Mouse (Mus musculus) intestine, embryonic 15.5 days (tissue): ENCODE measurements around the gene Vezt. TPM values are rescaled to one million over a fixed set of nuclear protein-coding genes. Genes with fewer than 3 reads are reported as not detected.

ENCODE experiments used
- ATAC-seq: fragments of 200-750 bp; cut with Nextera tagmentation; 2 replicates; pipeline ENCODE4 v1.8.0; 2017; ENCODE audit warnings: moderate TSS enrichment, moderate library complexity
- H3K27ac ChIP-seq: fragments of 300-500 bp; sonication (generic); 2 replicates; pipeline ENCODE4 v1.5.1; 2015; ENCODE audit warnings: mild to moderate bottlenecking, inconsistent platforms
- H3K27me3 ChIP-seq: fragments of 300-500 bp; sonication (generic); replicated peaks from 2 replicates; pipeline ENCODE4 v1.6.1; 2015; ENCODE audit warnings: inconsistent platforms
- H3K36me3 ChIP-seq: fragments of 300-500 bp; sonication (generic); 2 replicates; pipeline ENCODE4 v1.6.1; 2015; ENCODE audit warnings: inconsistent platforms
- H3K4me1 ChIP-seq: fragments of 300-500 bp; sonication (generic); replicated peaks from 2 replicates; pipeline ENCODE4 v1.6.1; 2015; ENCODE audit warnings: inconsistent platforms
- H3K4me2 ChIP-seq: fragments of 300-500 bp; sonication (generic); replicated peaks from 2 replicates; pipeline ENCODE4 v1.6.1; 2015; ENCODE audit warnings: mild to moderate bottlenecking, inconsistent platforms
- H3K4me3 ChIP-seq: fragments of 300-500 bp; sonication (generic); replicated peaks from 2 replicates; pipeline ENCODE4 v1.5.1; 2015; ENCODE audit warnings: inconsistent platforms
- H3K9ac ChIP-seq: fragments of 300-500 bp; sonication (generic); 2 replicates; pipeline ENCODE4 v1.6.1; 2015; ENCODE audit warnings: inconsistent platforms
- H3K9me3 ChIP-seq: fragments of 300-500 bp; sonication (generic); 2 replicates; pipeline ENCODE4 v1.6.1; 2016; ENCODE audit warnings: inconsistent platforms
- WGBS: fragments of 180-500 bp; shearing (Covaris S2); methylation state at CpG from one replicate; pipeline ENCODE4 v1.1.7; 2015; 5-methylcytosine and 5-hydroxymethylcytosine counted together
- polyA plus RNA-seq: library from polyadenylated mRNA; unstranded; fragments of >200 nt; fragmentation: Nextera tagmentation; extraction: Ambion mirVana; gene quantifications from 2 replicates; pipeline ENCODE4 v1.2.1, GENCODE M21; 2015

Gene Vezt
- polyA plus RNA-seq, 1 experiment from 2014 or later: 20.1 TPM

DNA sequence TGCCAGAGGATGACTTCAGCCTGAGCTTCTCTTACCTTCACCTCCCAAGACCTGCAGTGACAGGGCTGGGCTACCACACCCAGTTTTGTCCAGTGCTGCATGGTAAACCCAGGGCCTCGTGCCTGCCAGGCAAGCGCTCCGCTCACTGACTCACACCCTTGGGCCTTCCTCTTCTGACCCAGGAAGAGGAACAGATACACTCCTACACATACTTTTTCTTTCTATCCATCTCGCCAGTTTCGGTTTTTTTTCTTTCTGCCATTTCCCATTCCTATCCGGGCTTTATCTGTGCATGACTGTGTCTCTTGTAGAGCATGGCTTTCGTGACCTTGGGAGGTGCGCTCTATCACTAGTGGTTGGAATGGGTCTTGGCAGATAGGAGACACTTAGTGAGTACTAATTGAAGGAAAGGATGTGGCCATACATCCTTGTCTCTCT, 24.0 kb upstream of the Vezt start:
- H3K27ac ChIP-seq: no peak overlapping the region
- 81% methylated on average over 8 of the region's 8 CpGs for WGBS

DNA sequence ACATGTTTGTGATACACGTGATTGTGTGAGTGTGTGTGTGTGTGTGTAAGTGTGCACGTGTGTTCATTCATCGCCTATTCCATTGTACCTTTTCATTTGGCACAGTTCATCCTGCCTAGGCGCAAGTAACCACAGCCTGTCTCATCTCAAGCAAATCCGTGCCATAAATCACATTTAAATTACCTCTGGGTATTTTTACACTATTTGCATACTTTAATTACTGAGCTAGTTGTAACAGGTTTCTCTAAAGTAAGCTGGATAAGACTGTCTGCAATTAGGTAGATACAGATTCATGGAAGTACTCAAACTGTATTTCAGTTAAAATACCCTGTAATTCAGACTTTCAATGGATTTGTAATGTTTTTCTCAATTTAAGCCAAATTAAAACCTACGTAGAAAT, 20.9 kb upstream of the Vezt start:
- H3K36me3 ChIP-seq: no peaks in the 10 kb centered on the region
- H3K4me1 ChIP-seq: peaks cover 11% of the 10 kb centered on the region
- ATAC-seq: no peak
- no peak overlapping the region for H3K4me3 ChIP-seq
- H3K27me3 ChIP-seq: no peaks in the 10 kb centered on the region
- H3K27ac ChIP-seq: no peak overlapping the region
- no peaks in the 10 kb centered on the region for H3K9me3 ChIP-seq
- H3K4me2 ChIP-seq: no peak overlapping the region
- 84% methylated on average over 6 of the region's 6 CpGs for WGBS
- H3K9ac ChIP-seq: no peak overlapping the region

More for the DNA sequence above, 24.0 kb upstream of the Vezt start:
- ATAC-seq: peak; percentile 76
- H3K4me2 ChIP-seq: no peak overlapping the region
- no peak overlapping the region for H3K4me3 ChIP-seq
- H3K9me3 ChIP-seq: no peaks in the 10 kb centered on the region
- H3K27me3 ChIP-seq: no peaks in the 10 kb centered on the region
- H3K9ac ChIP-seq: no peak overlapping the region
- peaks cover 11% of the 10 kb centered on the region for H3K4me1 ChIP-seq
- no peaks in the 10 kb centered on the region for H3K36me3 ChIP-seq

DNA sequence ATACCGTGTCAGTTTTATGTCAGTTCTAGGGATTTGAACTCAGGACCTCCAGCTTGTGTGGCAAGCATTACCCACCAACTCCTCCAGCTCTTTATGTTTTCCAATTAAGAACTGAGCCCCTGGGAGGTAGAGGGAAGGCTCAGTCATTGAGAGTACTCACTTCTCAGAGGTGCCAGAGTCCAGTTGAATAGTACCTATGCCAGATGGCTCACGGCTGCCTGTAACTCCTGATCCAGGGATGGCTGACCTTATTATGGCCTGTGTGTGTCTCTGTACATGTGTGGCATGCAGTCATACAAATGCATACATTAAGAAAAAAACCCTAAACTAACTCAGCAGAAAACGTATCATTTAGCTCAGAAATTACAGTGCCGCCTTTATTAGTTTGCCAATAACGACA, 15.1 kb upstream of the Vezt start:
- ATAC-seq: no peak
- H3K4me2 ChIP-seq: no peak overlapping the region
- H3K9me3 ChIP-seq: no peaks in the 10 kb centered on the region
- H3K4me3 ChIP-seq: no peak overlapping the region
- no peaks in the 10 kb centered on the region for H3K27me3 ChIP-seq
- H3K9ac ChIP-seq: no peak overlapping the region
- no peaks in the 10 kb centered on the region for H3K36me3 ChIP-seq
- WGBS: 93% methylated on average over 5 of the region's 5 CpGs
- H3K4me1 ChIP-seq: peaks cover 14% of the 10 kb centered on the region; the same call in 1 of the 2 replicates
- no peak overlapping the region for H3K27ac ChIP-seq

DNA sequence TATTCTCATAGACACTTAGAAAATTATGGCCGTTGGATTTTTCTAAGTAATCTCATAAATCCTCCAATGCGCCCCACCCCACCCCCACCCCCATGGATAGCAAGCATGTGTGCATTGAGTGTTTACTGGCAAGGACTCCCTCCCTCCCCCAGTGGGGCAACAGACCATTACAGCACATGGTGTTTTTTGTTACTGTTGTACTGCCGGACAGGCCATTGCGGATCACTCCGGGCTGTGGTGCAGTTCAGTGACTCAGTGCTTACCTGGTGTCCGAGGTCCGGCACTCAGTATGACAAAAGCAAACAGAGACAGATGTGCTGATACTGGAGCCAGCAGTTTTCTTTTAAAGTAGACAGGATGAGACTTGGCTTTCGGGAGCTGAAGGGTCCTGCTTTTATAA, 13.5 kb upstream of the Vezt start:
- Histone ChIP-seq H3K9ac (no peak overlapping the region), H3K4me1 (peaks cover 14% of the 10 kb centered on the region; the same call in 1 of the 2 replicates), H3K9me3 (no peaks in the 10 kb centered on the region), H3K36me3 (0 out of 2 replicates have a peak, but pooled peaks cover 5% of the 10 kb centered on the region), H3K4me2 (no peak overlapping the region; the same call in 1 of the 2 replicates), H3K27ac (0 out of 2 replicates have a peak overlapping the region, but pooled peaks have one; percentile 11), H3K27me3 (no peaks in the 10 kb centered on the region), H3K4me3 (no peak overlapping the region)
- 37% methylated on average over 8 of the region's 8 CpGs for whole genome bisulfite sequencing
- peak; percentile 21 for ATAC-seq

DNA sequence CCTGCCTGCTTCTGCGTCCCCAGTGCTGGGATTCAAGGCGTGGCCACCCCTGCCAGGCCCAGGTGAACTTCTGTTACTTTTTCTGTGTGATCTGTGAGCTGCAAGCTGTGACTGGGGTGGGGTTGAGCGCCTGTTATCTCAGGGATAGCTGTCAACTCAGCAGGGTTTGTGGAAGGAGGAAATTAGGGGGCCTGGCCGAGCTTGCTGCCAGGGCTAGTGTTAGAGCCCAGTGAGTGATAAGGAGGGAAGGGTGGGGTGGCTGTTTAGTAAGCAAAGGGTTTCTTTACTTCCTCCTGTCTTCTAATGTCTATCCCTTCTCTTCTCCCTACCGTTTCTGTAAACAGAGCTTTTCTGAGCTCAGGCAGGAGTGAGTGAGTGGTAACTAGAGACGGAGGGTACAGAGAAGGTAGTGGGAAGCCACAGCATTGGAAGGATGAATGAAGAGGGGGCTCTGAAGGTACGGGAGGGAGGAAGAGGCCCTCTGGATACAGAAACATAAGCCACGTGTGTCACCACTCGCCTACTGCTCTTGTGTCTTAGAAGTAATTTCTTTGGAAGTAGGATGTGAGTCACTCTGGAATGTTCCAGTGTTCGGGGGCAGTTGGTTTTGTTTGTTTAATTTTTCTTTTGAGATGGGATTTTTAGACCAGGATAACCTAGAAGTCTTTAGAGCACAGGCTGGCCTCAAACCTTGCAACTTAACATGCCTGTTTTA, 12.4 kb upstream of the Vezt start:
- peak; percentile 96 for ATAC-seq
- H3K9me3 ChIP-seq: no peaks in the 10 kb centered on the region
- H3K4me1 ChIP-seq: peaks cover 14% of the 10 kb centered on the region; the same call in 1 of the 2 replicates
- WGBS: 29% methylated on average over 10 of the region's 10 CpGs
- no peak overlapping the region for H3K4me3 ChIP-seq
- no peak overlapping the region for H3K9ac ChIP-seq
- H3K36me3 ChIP-seq: 0 out of 2 replicates have a peak, but pooled peaks cover 5% of the 10 kb centered on the region
- H3K27ac ChIP-seq: peak overlapping the region; percentile 53; the same call in 1 of the 2 replicates
- no peak overlapping the region for H3K4me2 ChIP-seq
- H3K27me3 ChIP-seq: no peaks in the 10 kb centered on the region

DNA sequence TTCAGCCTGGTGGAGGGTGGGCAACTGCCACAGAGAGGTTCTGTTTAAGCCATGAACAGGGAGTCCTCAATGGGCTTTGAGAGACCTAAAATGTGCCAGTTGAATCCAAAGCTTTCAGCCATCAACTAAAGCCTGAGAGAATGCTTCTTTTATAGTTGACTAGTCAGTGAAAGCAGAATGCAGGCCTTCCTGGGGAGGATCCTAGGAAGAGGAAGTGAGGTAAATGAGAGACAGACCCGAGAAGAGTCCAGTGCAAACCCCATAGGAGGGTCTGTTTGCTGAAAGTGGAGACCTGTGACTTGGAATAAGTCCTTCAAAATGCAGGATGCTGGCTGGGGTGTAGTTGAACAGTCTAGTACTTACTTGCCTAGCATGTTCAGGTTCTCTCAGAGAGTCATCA, 11.4 kb upstream of the Vezt start:
- 83% methylated on average over 1 of the region's 1 CpGs for WGBS
- ATAC-seq: no peak
- H3K4me3 ChIP-seq: no peak overlapping the region
- no peaks in the 10 kb centered on the region for H3K27me3 ChIP-seq
- H3K27ac ChIP-seq: no peak overlapping the region
- 0 out of 2 replicates have a peak, but pooled peaks cover 5% of the 10 kb centered on the region for H3K36me3 ChIP-seq
- H3K4me1 ChIP-seq: peaks cover 14% of the 10 kb centered on the region; the same call in 1 of the 2 replicates
- H3K9me3 ChIP-seq: no peaks in the 10 kb centered on the region
- no peak overlapping the region for H3K4me2 ChIP-seq
- H3K9ac ChIP-seq: no peak overlapping the region

DNA sequence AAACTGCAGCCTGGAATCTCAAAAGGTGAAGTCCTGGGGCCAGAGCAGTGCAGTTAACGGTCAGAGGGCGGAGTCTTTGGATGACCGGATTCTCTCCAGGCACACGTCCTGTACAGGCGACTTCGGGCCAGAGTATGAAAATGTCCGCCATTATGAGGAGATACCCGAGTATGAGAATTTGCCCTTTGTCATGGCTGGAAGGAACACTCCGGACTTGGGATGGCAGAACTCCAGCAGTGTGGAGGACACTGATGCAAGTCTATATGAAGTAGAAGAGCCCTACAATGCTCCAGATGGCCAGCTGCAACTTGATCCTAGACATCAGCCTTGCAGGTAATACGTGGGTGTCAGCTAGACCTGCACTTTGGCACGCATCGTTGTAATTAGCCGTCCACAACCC, 9.7 kb upstream of the Vezt start:
- 93% methylated on average over 13 of the region's 13 CpGs for WGBS
- no peak for ATAC-seq
- no peak overlapping the region for H3K27ac ChIP-seq

DNA sequence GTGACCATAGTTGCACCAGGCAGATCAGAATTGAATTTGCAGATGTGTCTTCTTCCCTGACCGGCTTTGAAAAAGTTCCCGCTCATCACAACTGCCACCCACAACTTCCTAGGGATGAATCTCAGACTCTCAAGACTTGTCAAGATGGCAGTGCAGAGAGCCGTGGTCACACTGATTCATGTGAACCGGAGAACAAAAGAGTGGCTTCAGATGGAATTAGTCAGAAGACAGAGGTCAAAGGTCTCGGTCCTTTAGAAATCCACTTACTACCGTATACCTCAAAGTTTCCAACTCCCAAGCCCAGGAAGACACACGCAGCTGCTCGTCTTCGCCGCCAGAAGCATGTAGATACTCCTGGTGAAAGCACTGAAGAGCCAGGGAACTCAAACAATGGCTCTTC, 8.3 kb upstream of the Vezt start:
- Histone ChIP-seq H3K27me3 (no peaks in the 10 kb centered on the region), H3K4me3 (no peak overlapping the region), H3K36me3 (0 out of 2 replicates have a peak, but pooled peaks cover 5% of the 10 kb centered on the region), H3K9me3 (no peaks in the 10 kb centered on the region), H3K4me2 (no peak overlapping the region), H3K27ac (no peak overlapping the region), H3K4me1 (peaks cover 9% of the 10 kb centered on the region; the same call in 1 of the 2 replicates), H3K9ac (no peak overlapping the region)
- WGBS: 80% methylated on average over 10 of the region's 10 CpGs
- no peak for ATAC-seq

More for the DNA sequence above, 9.7 kb upstream of the Vezt start:
- H3K9ac ChIP-seq: no peak overlapping the region
- 0 out of 2 replicates have a peak, but pooled peaks cover 5% of the 10 kb centered on the region for H3K36me3 ChIP-seq
- H3K27me3 ChIP-seq: no peaks in the 10 kb centered on the region
- H3K4me3 ChIP-seq: no peak overlapping the region
- H3K9me3 ChIP-seq: no peaks in the 10 kb centered on the region
- peaks cover 14% of the 10 kb centered on the region; the same call in 1 of the 2 replicates for H3K4me1 ChIP-seq
- H3K4me2 ChIP-seq: no peak overlapping the region

DNA sequence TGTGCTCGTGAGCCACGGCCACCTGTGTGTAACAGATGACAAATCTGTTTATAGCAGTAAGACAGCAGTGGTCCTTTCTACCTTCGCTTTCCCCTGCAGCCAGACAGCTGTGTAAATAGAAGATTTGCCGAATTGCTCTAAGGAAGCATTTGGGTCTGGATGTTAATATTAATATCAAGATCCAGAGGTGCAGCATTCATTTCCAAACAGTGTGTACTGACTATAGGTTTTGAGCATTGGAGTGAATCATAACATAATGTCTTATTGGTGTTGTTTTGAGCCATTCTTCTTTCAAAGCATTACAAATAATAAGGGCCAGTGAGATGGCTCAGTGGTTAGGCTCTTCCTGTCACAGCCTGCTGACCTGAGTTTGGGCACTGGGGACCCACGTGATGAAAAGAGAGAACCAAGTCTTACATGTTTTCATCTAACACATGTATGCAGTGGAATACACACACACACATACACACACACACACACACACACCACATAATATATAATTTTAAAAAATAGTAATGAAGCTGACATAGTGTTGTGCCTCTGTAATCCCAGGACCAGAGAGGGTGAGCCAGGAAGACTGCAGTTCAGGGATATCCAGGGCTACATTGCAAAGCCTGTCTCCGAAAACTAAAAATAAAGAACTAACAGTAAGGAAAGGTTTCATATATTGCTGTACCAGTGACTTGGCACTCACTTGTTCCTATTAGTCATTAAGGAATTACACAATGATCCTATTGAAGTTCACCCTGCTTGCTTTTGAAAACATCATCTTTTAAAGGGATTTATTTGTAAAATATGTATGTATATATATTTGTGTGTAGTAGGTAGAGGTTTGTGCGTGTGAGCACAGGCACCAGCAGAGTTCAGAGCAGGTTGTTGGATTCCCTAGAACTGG, 3.0 kb upstream of the Vezt start:
- no peaks in the 10 kb centered on the region for H3K36me3 ChIP-seq
- H3K4me1 ChIP-seq: 0 out of 2 replicates have a peak, but pooled peaks cover 9% of the 10 kb centered on the region
- 55% methylated on average over 7 of the region's 7 CpGs for WGBS
- H3K27me3 ChIP-seq: no peaks in the 10 kb centered on the region
- 0 out of 2 replicates have a peak overlapping the region, but pooled peaks have one; percentile 22 for H3K4me2 ChIP-seq
- no peak overlapping the region for H3K9ac ChIP-seq
- H3K27ac ChIP-seq: no peak overlapping the region
- H3K4me3 ChIP-seq: no peak overlapping the region
- ATAC-seq: no peak
- no peaks in the 10 kb centered on the region for H3K9me3 ChIP-seq

DNA sequence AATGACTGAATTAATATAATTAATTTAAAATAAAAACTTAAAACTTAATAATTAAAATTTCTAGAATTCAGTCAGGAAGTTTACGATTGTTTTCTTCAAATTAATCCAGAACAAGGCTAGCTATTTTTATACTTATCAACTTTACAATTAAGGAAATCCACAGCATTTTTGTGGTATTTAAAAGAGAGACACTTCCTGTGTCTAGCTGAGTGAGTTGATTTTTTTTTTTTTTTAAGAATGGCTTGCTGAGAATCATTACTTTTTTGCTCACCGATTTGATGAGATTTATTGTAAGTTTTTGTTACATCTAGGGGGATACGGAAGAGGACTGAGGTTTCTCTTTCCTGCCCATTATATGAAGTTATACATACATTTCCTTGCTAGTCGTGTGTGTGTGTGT, 2.0 kb upstream of the Vezt start:
- Histone ChIP-seq H3K9ac (no peak overlapping the region), H3K4me2 (peak overlapping the region; percentile 71; the same call in 1 of the 2 replicates), H3K36me3 (no peaks in the 10 kb centered on the region), H3K27me3 (no peaks in the 10 kb centered on the region), H3K4me3 (no peak overlapping the region), H3K27ac (no peak overlapping the region), H3K4me1 (0 out of 2 replicates have a peak, but pooled peaks cover 9% of the 10 kb centered on the region), H3K9me3 (no peaks in the 10 kb centered on the region)
- no peak for ATAC-seq
- 57% methylated on average over 4 of the region's 4 CpGs for WGBS

DNA sequence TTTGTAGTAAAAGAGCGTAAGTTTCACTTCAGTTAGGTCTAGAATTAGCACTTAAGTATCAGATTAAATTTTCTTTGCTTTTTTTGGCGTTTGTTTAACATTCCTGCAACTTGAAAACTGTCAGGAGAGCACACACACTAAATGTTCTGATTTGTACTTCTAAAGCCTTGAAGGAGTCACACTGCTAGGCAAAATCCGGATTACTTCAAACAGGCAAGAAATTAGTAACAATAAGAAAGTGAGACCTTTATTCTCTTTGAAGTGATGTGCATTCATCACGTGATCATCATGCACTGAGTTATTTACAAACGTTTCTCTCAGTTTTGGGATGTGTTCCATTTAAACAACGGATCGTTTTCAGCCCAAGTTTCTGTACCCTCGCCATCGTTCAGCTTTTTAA, 1.6 kb upstream of the Vezt start:
- no peak overlapping the region; the same call in 1 of the 2 replicates for H3K4me3 ChIP-seq
- H3K27ac ChIP-seq: no peak overlapping the region
- H3K9me3 ChIP-seq: no peaks in the 10 kb centered on the region
- peak overlapping the region; percentile 71 for H3K4me2 ChIP-seq
- H3K9ac ChIP-seq: no peak overlapping the region
- H3K36me3 ChIP-seq: no peaks in the 10 kb centered on the region
- no peak for ATAC-seq
- H3K27me3 ChIP-seq: no peaks in the 10 kb centered on the region
- WGBS: 32% methylated on average over 9 of the region's 9 CpGs
- 0 out of 2 replicates have a peak, but pooled peaks cover 9% of the 10 kb centered on the region for H3K4me1 ChIP-seq

DNA sequence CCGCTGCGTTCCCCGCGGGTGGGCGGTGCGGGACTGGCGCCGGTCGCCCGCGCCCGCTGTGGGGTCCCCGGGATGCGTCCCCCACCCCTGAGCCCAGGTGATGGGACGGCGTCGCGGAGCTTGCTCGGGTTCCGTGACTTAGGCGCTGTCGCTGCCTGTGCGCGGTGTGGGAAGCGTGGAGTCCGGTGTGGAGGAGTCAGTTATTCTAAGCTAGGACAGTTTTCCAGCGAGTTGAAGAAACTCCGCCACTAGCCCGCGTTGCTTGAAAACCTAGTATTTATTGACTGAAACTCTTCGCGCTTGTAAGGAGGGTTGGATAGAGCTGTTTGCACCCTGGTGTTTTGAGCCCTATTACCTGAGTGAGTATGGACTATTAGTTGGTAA, 750 bp upstream of the Vezt start:
- H3K4me1 ChIP-seq: 0 out of 2 replicates have a peak, but pooled peaks cover 9% of the 10 kb centered on the region
- H3K9me3 ChIP-seq: no peaks in the 10 kb centered on the region
- H3K4me2 ChIP-seq: peak overlapping the region; percentile 71
- H3K9ac ChIP-seq: peak overlapping the region; percentile 87
- H3K4me3 ChIP-seq: peak overlapping the region; percentile 94
- no peaks in the 10 kb centered on the region for H3K36me3 ChIP-seq
- peak overlapping the region; percentile 76 for H3K27ac ChIP-seq
- no peaks in the 10 kb centered on the region for H3K27me3 ChIP-seq
- ATAC-seq: peak; percentile 39; the same call in 1 of the 2 replicates
- under 1% methylated on average over 29 of the region's 32 CpGs for WGBS
